Mouse (Mus musculus): ENCODE measurements around the gene Tnf.

Gene Tnf

GRCm38 (mm10) chr17:35173329-35173728 is 28.5 kb downstream of the Tnf start:
- no peak for DNase-seq (ENCODE audit: low read depth)

- DNase-seq (ENCODE audit: low read depth) = no peak
Measured at GRCm38 (mm10) chr17:35172445-35173234, 29.2 kb downstream of the Tnf start.

GRCm38 (mm10) chr17:35168541-35169207 is 33.1 kb downstream of the Tnf start:
- DNase-seq (ENCODE audit: low read depth) = peak; percentile 90

- no peak for DNase-seq (ENCODE audit: low read depth)
Measured at GRCm38 (mm10) chr17:35167794-35168193, 34.0 kb downstream of the Tnf start.

- peak; percentile 89 for DNase-seq (ENCODE audit: low read depth)
Measured at GRCm38 (mm10) chr17:35166352-35167035, 35.3 kb downstream of the Tnf start.

- no peak for DNase-seq (ENCODE audit: low read depth)
Measured at GRCm38 (mm10) chr17:35165451-35166155, 36.2 kb downstream of the Tnf start.

GRCm38 (mm10) chr17:35164568-35165450 is 37.0 kb downstream of the Tnf start, which contains the start of gene Prrc2a:
Gene Prrc2a, minus strand, starts transcription at chr17:35164897.
- peak; percentile 100 for DNase-seq (ENCODE audit: low read depth)

GRCm38 (mm10) chr17:35164218-35164567 is 37.6 kb downstream of the Tnf start:
- DNase-seq (ENCODE audit: low read depth) = no peak

GRCm38 (mm10) chr17:35163326-35164081 is 38.3 kb downstream of the Tnf start:
- peak; percentile 37 for DNase-seq (ENCODE audit: low read depth)

GRCm38 (mm10) chr17:35162730-35163129 is 39.1 kb downstream of the Tnf start:
- no peak for DNase-seq (ENCODE audit: low read depth)

- DNase-seq (ENCODE audit: low read depth) = no peak
Measured at GRCm38 (mm10) chr17:35162121-35162520, 39.7 kb downstream of the Tnf start.

- no peak for DNase-seq (ENCODE audit: low read depth)
Measured at GRCm38 (mm10) chr17:35161421-35161820, 40.4 kb downstream of the Tnf start.

GRCm38 (mm10) chr17:35159638-35160037 is 42.2 kb downstream of the Tnf start:
- DNase-seq (ENCODE audit: low read depth) = no peak

- no peak for DNase-seq (ENCODE audit: low read depth)
Measured at GRCm38 (mm10) chr17:35158850-35159593, 42.8 kb downstream of the Tnf start.

GRCm38 (mm10) chr17:35157661-35158175 is 44.1 kb downstream of the Tnf start:
- DNase-seq (ENCODE audit: low read depth) = no peak

GRCm38 (mm10) chr17:35157254-35157653 is 44.6 kb downstream of the Tnf start:
- no peak for DNase-seq (ENCODE audit: low read depth)

GRCm38 (mm10) chr17:35156461-35157200 is 45.2 kb downstream of the Tnf start:
- DNase-seq (ENCODE audit: low read depth) = no peak

- no peak for DNase-seq (ENCODE audit: low read depth)
Measured at GRCm38 (mm10) chr17:35155451-35155850, 46.4 kb downstream of the Tnf start.

GRCm38 (mm10) chr17:35154616-35155015 is 47.2 kb downstream of the Tnf start:
- DNase-seq (ENCODE audit: low read depth) = no peak
